Mouse (Mus musculus) olfactory bulb, adult 2 months (tissue): Measurements from ENCODE around the gene Chrna5. TPM values are rescaled to one million over a fixed set of nuclear protein-coding genes. Genes with fewer than 3 reads are reported as not detected.

Experiments used
- H3K27ac ChIP-seq: fragments of 200-500 bp; 2 replicates; pipeline ENCODE4 v1.5.1; 2012; ENCODE audit warnings: low read depth, low read length; ENCODE audit not compliant: insufficient read depth
- H3K4me1 ChIP-seq: fragments of 200-500 bp; 2 replicates; pipeline ENCODE4 v1.6.1; 2012; ENCODE audit warnings: low read length; ENCODE audit not compliant: control insufficient read depth, insufficient read depth
- H3K4me3 ChIP-seq: fragments of 200-500 bp; 2 replicates; pipeline ENCODE4 v1.5.1; 2012; ENCODE audit warnings: mild to moderate bottlenecking, low read depth, low read length, moderate library complexity; ENCODE audit not compliant: insufficient read depth
- CTCF ChIP-seq: fragments of 200-500 bp; IDR thresholded peaks from 2 replicates; pipeline ENCODE4 v1.5.1; 2012; ENCODE audit warnings: low read depth, mild to moderate bottlenecking, low read length, moderate library complexity; ENCODE audit not compliant: insufficient read depth
- POLR2A ChIP-seq: fragments of 200-500 bp; IDR thresholded peaks from 2 replicates; pipeline ENCODE4 v1.6.1; 2012; ENCODE audit warnings: mild to moderate bottlenecking, low read depth, low read length, moderate library complexity; ENCODE audit not compliant: insufficient read depth
- WGBS: fragments of 180-500 bp; shearing (Covaris S2); methylation state at CpG from one replicate; pipeline ENCODE4 v1.1.7; 2018; 5-methylcytosine and 5-hydroxymethylcytosine counted together
- polyA plus RNA-seq: library from polyadenylated mRNA; stranded (reverse); fragments of >200 nt; gene quantifications from 2 replicates; pipeline ENCODE4 v1.2.4, GENCODE M21; 2012; ENCODE audit warnings: low replicate concordance; ENCODE audit not compliant: missing spikeins, insufficient read depth, insufficient read length

Gene Chrna5
- polyA plus RNA-seq, 1 experiment, result not detected

GRCm38 (mm10) chr9:55009692-55010091 lies 29.0 kb downstream of the Chrna5 start:
- 90% methylated on average over 2 of the region's 2 CpGs for WGBS
- Histone ChIP-seq H3K4me1 (no peaks in the 10 kb centered on the region), H3K27ac (no peak overlapping the region), H3K4me3 (no peak overlapping the region)
- TF ChIP-seq CTCF, result no peak

GRCm38 (mm10) chr9:55010588-55011350 lies 30.1 kb downstream of the Chrna5 start:
- TF ChIP-seq POLR2A (no peak), CTCF (no peak)
- WGBS, result 64% methylated on average over 6 of the region's 6 CpGs
- Histone ChIP-seq H3K4me1 (no peaks in the 10 kb centered on the region), H3K27ac (no peak overlapping the region), H3K4me3 (no peak overlapping the region)

DNA sequence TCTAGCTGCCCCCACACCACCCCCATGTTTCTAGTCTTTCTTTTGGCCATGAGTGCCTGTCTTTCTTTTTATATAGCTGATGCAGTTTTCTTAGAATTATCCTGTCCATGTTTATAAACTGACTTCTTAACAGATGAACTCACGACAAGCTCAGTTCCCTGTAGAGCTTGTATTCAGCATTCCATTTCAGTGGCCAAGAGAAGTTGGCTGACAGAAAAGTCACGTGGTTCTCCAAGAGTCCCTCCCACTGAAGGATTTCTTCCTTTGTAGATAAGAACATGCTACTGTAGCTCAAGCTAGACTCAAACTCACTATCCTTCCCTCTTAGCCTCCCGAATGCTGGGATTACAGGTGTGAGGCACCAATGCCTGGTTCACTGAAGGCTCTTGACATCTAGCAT lies 36.2 kb downstream of the Chrna5 start:
- Histone ChIP-seq H3K4me1 (no peaks in the 10 kb centered on the region), H3K4me3 (no peak overlapping the region), H3K27ac (no peak overlapping the region)
- 68% methylated on average over 3 of the region's 3 CpGs for WGBS
- TF ChIP-seq CTCF (no peak), POLR2A (no peak)

GRCm38 (mm10) chr9:55023326-55023725 lies 42.6 kb downstream of the Chrna5 start:
- H3K4me1 ChIP-seq, result peaks cover 8% of the 10 kb centered on the region
- H3K4me3 ChIP-seq, result no peak overlapping the region
- WGBS, result 86% methylated on average over 5 of the region's 5 CpGs
- no peak overlapping the region for H3K27ac ChIP-seq
- TF ChIP-seq POLR2A, result no peak
- TF ChIP-seq CTCF, result no peak

- Histone ChIP-seq H3K4me3 (no peak overlapping the region), H3K27ac (no peak overlapping the region), H3K4me1 (peaks cover 8% of the 10 kb centered on the region)
- WGBS, result 34% methylated on average over 13 of the region's 13 CpGs
- TF ChIP-seq POLR2A (no peak), CTCF (no peak)
Observed at GRCm38 (mm10) chr9:55023902-55024583, 43.4 kb downstream of the Chrna5 start.

GRCm38 (mm10) chr9:55025534-55026274 lies 45.0 kb downstream of the Chrna5 start:
- Histone ChIP-seq H3K4me1 (peaks cover 8% of the 10 kb centered on the region), H3K4me3 (peak overlapping the region; percentile 36), H3K27ac (no peak overlapping the region)
- 8% methylated on average over 38 of the region's 38 CpGs for WGBS
- TF ChIP-seq CTCF (no peak), POLR2A (no peak)

GRCm38 (mm10) chr9:55026275-55026663 lies 45.6 kb downstream of the Chrna5 start, which contains the start of gene Chrna3:
Chrna3 (minus strand) TSS chr9:55026562.
- no peak within 1 kb of the TSS for H3K27ac ChIP-seq
- no peak for TF ChIP-seq CTCF
- no peak for TF ChIP-seq POLR2A
- peak within 1 kb of the TSS; percentile 36 for H3K4me3 ChIP-seq
- 1% methylated on average over 39 of the region's 39 CpGs for WGBS
- peaks cover 8% of the 10 kb centered on the region for H3K4me1 ChIP-seq

DNA sequence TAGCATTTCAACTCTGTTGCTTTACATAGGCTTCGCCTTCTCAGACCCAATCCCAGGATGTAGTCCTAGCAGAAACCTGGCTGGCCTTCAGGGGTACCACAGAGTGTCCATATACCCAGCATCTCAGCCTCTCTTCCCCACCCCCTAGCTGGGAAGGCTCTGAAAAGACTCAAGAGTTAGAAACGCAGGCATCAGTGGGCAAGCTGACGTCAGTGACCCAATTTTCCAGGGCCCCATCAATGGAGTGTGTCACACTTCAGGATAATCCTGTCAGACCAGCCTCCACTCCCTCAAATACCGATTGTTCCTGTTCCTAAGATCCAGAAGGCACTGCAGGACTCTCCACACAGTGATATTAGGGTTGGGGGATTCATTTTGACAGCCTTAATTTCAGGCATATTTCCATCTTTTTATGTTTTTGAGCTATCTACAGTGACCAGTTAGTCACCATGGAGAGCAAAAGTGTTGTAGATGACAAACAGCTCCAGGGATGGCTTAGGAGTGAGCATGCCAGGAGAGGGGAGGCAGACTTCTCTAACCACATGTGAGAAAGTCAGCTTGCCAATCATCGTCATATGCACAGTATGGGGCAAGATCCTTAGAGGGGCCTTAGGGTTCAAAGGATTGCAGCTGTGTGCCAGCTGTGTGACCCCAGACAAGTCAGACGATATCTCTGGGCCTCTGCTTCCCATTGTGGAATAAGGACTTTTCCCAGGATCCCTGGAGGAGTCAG lies 50.9 kb downstream of the Chrna5 start:
- Histone ChIP-seq H3K27ac (no peak overlapping the region), H3K4me3 (no peak overlapping the region), H3K4me1 (no peaks in the 10 kb centered on the region)
- 62% methylated on average over 6 of the region's 6 CpGs for WGBS
- TF ChIP-seq CTCF (no peak), POLR2A (no peak)
